Mouse (Mus musculus): ENCODE data around the gene Eid2b. TPM values are rescaled to one million over a fixed set of nuclear protein-coding genes. Genes with fewer than 3 reads are reported as not detected.
"Not testable (repeated sequence)": the region's sequence is repeated elsewhere in the genome, so short reads cannot be mapped to it uniquely, and the experiment has no call there.

The Eid2b gene
- polyA plus RNA-seq (2014; fragmentation: Nextera tagmentation; extraction: Ambion mirVana): 18.0 and 21.9 TPM in 2 replicates

DNA sequence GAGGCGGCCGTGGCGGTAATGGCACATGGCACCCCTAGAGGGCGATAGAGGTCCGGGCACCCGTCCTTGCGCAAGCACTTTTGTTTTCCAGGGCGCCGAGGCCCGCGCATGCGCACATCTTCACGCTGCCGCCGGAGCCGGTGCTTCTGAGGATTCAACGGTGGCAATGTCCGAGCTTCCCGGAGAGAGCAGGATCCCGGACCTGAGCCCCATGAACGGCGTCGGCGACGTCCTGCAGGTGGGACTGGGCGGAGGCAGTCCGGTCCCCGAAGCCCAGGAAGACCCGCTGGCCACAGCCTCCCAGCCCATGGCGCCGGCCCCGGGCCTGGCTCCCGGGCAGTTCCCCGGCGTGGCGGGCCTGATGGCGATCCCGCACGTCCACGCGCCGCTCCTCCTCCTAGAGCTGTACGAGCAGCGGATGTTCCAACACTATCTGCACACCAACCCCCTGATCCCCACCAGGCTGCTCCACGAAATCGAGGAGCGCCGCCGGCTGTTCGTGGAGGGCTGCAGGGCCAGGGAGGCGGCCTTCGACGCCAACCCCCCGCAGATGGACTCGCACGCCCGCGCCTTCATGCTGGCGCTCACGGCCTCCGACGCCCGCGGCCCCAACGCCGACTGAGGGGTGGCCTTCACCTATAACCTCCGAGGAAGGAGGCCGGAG, at the start of gene Eid2b:
Eid2b (plus strand) TSS at position 125 of the 664 bp plus-strand sequence.
- peak within 1 kb of the TSS; percentile 95 for H3K9ac ChIP-seq (ENCODE audit: low read length)
- H3K4me1 ChIP-seq (ENCODE audit: control insufficient read depth, insufficient read depth, low read length): peaks cover 3% of the 10 kb centered on the region; the same call in 1 of the 2 replicates
- no peaks in the 10 kb centered on the region for H3K9me3 ChIP-seq (ENCODE audit: control insufficient read depth, low read length)
- peak within 1 kb of the TSS; percentile 74 for H3K4me2 ChIP-seq
- DNase-seq (ENCODE audit: low spot score, missing footprints) (peak; percentile 100), ATAC-seq (ENCODE audit: low FRiP score) (peak; percentile 82)
- peak within 1 kb of the TSS; percentile 60; the same call in 1 of the 2 replicates for H3K27ac ChIP-seq (ENCODE audit: low read depth, low read length)
- no peaks in the 10 kb centered on the region for H3K27me3 ChIP-seq (ENCODE audit: control insufficient read depth, insufficient read depth, low read length)
- 3% methylated on average over 68 of the region's 68 CpGs for WGBS
- H3K36me3 ChIP-seq (ENCODE audit: control insufficient read depth, insufficient read depth, low read length): no peaks in the 10 kb centered on the region
- peak within 1 kb of the TSS; percentile 58 for H3K4me3 ChIP-seq (ENCODE audit: low read depth, low read length)

- not testable (repeated sequence) for H3K36me3 ChIP-seq (ENCODE audit: control insufficient read depth, insufficient read depth, low read length); H3K9ac ChIP-seq (ENCODE audit: low read length); H3K27ac ChIP-seq (ENCODE audit: low read depth, low read length); H3K4me1 ChIP-seq (ENCODE audit: control insufficient read depth, insufficient read depth, low read length); H3K27me3 ChIP-seq (ENCODE audit: control insufficient read depth, insufficient read depth, low read length); H3K9me3 ChIP-seq (ENCODE audit: control insufficient read depth, low read length); DNase-seq (ENCODE audit: low spot score, missing footprints); ATAC-seq (ENCODE audit: low FRiP score); H3K4me2 ChIP-seq; H3K4me3 ChIP-seq (ENCODE audit: low read depth, low read length)
- WGBS: 61% methylated on average over 2 of the region's 2 CpGs
Observed at GRCm38 (mm10) chr7:28243943-28244342, 33.6 kb upstream of the Eid2b start.

DNA sequence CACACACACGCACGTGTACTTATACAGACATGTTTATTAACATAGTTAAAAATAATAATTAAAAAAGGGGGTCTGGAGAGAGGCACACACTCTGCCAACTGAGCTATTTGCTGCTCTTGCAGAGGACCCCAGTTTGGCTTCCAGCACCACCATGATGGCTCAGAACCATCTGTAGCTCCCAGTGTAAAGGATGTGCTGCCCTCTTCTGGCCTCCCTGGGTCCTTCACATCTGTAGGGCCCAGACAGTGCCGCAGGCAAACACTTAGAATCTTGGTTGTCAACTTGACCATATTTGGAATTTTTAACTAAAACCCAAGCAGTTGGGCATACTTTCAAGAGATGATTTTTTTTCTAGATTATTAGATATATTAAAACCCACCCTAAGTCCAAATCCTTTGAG, 28.6 kb upstream of the Eid2b start:
- H3K4me1 ChIP-seq (ENCODE audit: control insufficient read depth, insufficient read depth, low read length): no peaks in the 10 kb centered on the region
- H3K27ac ChIP-seq (ENCODE audit: low read depth, low read length): no peak overlapping the region
- no peaks in the 10 kb centered on the region; the same call in 1 of the 2 replicates for H3K9me3 ChIP-seq (ENCODE audit: control insufficient read depth, low read length)
- H3K9ac ChIP-seq (ENCODE audit: low read length): no peak overlapping the region
- WGBS: 92% methylated on average over 3 of the region's 3 CpGs
- H3K4me3 ChIP-seq (ENCODE audit: low read depth, low read length): no peak overlapping the region
- no peak for ATAC-seq (ENCODE audit: low FRiP score)
- H3K36me3 ChIP-seq (ENCODE audit: control insufficient read depth, insufficient read depth, low read length): no peaks in the 10 kb centered on the region
- H3K4me2 ChIP-seq: no peak overlapping the region
- no peak for DNase-seq (ENCODE audit: low spot score, missing footprints)
- no peaks in the 10 kb centered on the region for H3K27me3 ChIP-seq (ENCODE audit: control insufficient read depth, insufficient read depth, low read length)

DNA sequence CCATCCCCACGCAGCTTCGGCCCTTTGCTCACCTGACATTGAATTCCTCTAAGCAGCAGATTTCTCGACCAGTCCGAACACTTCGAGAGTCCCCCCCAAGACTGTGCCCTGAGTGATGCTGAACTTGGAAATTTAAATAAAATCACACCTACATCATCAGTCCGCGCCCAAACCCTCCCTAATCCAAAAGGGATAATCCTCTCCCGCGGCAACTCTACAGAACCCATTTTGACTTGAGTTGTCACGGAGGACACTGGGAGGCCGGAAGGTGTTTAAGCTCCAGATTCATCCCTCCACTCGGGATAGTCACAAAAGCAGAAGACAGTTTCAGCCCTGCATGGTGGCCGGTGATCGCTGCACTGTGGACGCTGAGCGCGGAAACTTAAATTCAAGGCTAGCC, 25.6 kb upstream of the Eid2b start:
- no peak for DNase-seq (ENCODE audit: low spot score, missing footprints)
- Histone ChIP-seq H3K36me3 (ENCODE audit: control insufficient read depth, insufficient read depth, low read length) (no peaks in the 10 kb centered on the region), H3K27ac (ENCODE audit: low read depth, low read length) (no peak overlapping the region), H3K9me3 (ENCODE audit: control insufficient read depth, low read length) (peaks cover 2% of the 10 kb centered on the region; the same call in 1 of the 2 replicates), H3K4me2 (no peak overlapping the region), H3K9ac (ENCODE audit: low read length) (no peak overlapping the region), H3K27me3 (ENCODE audit: control insufficient read depth, insufficient read depth, low read length) (no peaks in the 10 kb centered on the region), H3K4me1 (ENCODE audit: control insufficient read depth, insufficient read depth, low read length) (no peaks in the 10 kb centered on the region), H3K4me3 (ENCODE audit: low read depth, low read length) (no peak overlapping the region)
- WGBS: 87% methylated on average over 17 of the region's 17 CpGs
- no peak for ATAC-seq (ENCODE audit: low FRiP score)

DNA sequence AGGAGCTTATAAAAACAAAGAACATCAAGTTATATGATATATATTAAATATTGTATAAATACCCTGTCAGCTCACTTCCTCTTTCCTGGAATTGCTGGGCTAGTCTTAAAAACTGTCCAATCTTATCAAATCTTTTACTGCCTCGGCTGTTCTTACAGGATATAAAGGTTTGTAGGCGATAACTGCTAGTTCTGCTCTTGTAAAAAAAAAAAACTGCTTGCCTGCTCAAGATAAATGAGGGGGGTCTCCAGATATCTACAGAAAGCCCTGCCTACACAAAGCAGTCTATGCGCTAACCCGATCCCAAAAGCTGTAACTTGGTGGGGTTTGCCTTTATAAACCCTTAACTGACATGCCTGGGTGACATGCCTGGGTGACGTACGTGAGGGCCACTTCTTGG, 22.9 kb upstream of the Eid2b start:
- no peak for ATAC-seq (ENCODE audit: low FRiP score)
- 89% methylated on average over 6 of the region's 6 CpGs for WGBS
- no peaks in the 10 kb centered on the region for H3K27me3 ChIP-seq (ENCODE audit: control insufficient read depth, insufficient read depth, low read length)

DNA sequence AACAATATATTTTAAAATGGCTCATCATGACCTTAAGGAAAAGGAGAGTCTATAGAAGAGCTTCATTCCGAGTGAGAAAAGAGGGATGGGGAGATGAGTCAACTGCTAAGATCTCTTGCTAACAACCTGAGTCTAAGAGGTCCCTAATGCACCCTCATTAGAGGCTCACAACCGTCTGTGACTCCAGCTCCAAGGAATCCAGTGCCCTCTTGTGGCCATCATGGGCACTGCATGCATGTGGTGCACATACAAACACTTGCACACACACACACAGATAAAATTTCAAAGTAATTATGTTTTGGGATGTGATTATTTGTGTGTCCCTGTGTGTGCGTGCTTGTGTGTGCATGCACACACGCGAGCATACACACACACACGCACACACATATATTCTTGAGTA, 22.1 kb upstream of the Eid2b start:
- Histone ChIP-seq H3K27ac (ENCODE audit: low read depth, low read length) (no peak overlapping the region), H3K9me3 (ENCODE audit: control insufficient read depth, low read length) (peaks cover 2% of the 10 kb centered on the region; the same call in 1 of the 2 replicates), H3K4me2 (no peak overlapping the region), H3K36me3 (ENCODE audit: control insufficient read depth, insufficient read depth, low read length) (no peaks in the 10 kb centered on the region), H3K4me3 (ENCODE audit: low read depth, low read length) (no peak overlapping the region), H3K4me1 (ENCODE audit: control insufficient read depth, insufficient read depth, low read length) (no peaks in the 10 kb centered on the region), H3K9ac (ENCODE audit: low read length) (no peak overlapping the region), H3K27me3 (ENCODE audit: control insufficient read depth, insufficient read depth, low read length) (no peaks in the 10 kb centered on the region)
- 82% methylated on average over 6 of the region's 6 CpGs for WGBS
- ATAC-seq (ENCODE audit: low FRiP score) (no peak), DNase-seq (ENCODE audit: low spot score, missing footprints) (peak; percentile 66)

More for the DNA sequence above, 22.9 kb upstream of the Eid2b start:
- DNase-seq (ENCODE audit: low spot score, missing footprints): no peak
- H3K27ac ChIP-seq (ENCODE audit: low read depth, low read length): no peak overlapping the region
- no peak overlapping the region for H3K4me2 ChIP-seq
- H3K36me3 ChIP-seq (ENCODE audit: control insufficient read depth, insufficient read depth, low read length): no peaks in the 10 kb centered on the region
- H3K4me1 ChIP-seq (ENCODE audit: control insufficient read depth, insufficient read depth, low read length): no peaks in the 10 kb centered on the region
- H3K9ac ChIP-seq (ENCODE audit: low read length): no peak overlapping the region
- no peak overlapping the region for H3K4me3 ChIP-seq (ENCODE audit: low read depth, low read length)
- peaks cover 2% of the 10 kb centered on the region; the same call in 1 of the 2 replicates for H3K9me3 ChIP-seq (ENCODE audit: control insufficient read depth, low read length)

DNA sequence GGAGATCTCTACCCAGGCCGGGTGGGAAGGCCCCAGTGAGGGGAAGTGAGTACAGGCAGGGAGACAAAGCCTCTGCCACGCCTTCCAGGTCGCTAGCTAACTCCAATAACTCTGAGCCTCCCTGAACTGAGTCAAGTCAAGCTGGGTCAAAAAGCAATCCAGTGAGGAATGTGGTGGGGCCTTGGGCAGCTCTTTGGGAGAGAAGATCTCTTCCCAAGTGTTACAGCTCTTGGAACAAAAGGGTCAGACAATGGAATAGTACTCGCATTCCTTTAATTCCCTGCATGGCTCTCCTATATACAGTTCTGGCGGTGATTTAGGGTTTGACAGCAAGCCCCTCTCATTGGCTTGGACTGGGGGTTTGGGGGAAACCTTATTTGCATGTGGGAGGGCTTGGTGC, 14.7 kb upstream of the Eid2b start:
- H3K4me2 ChIP-seq: no peak overlapping the region
- no peaks in the 10 kb centered on the region for H3K36me3 ChIP-seq (ENCODE audit: control insufficient read depth, insufficient read depth, low read length)
- no peak overlapping the region for H3K27ac ChIP-seq (ENCODE audit: low read depth, low read length)
- ATAC-seq (ENCODE audit: low FRiP score) (no peak), DNase-seq (ENCODE audit: low spot score, missing footprints) (no peak)
- H3K4me1 ChIP-seq (ENCODE audit: control insufficient read depth, insufficient read depth, low read length): no peaks in the 10 kb centered on the region
- no peaks in the 10 kb centered on the region for H3K27me3 ChIP-seq (ENCODE audit: control insufficient read depth, insufficient read depth, low read length)
- H3K4me3 ChIP-seq (ENCODE audit: low read depth, low read length): no peak overlapping the region
- WGBS: 48% methylated on average over 5 of the region's 5 CpGs
- no peaks in the 10 kb centered on the region for H3K9me3 ChIP-seq (ENCODE audit: control insufficient read depth, low read length)
- H3K9ac ChIP-seq (ENCODE audit: low read length): no peak overlapping the region

DNA sequence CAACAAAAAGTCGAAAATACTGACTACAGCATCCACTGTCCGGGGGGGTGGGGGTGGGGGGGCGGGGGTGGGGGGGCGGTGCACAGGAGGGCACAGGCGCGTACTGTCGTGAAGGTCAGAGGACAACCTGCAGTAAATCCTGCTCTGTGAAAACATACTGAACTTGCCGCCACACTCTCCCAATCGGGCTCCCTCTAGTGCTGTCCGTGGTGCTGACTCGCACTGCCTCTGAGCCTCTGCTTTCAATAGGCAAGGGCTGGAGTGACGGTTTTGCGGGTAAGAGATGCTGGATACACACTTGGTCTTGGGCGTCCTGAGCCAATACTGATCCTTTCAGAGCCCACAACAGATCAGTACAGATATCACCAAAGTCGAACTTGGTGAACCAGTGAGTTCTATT, 13.8 kb upstream of the Eid2b start:
- H3K36me3 ChIP-seq (ENCODE audit: control insufficient read depth, insufficient read depth, low read length): no peaks in the 10 kb centered on the region
- H3K4me3 ChIP-seq (ENCODE audit: low read depth, low read length): no peak overlapping the region
- H3K4me1 ChIP-seq (ENCODE audit: control insufficient read depth, insufficient read depth, low read length): 0 out of 2 replicates have a peak, but pooled peaks cover 5% of the 10 kb centered on the region
- no peak overlapping the region for H3K9ac ChIP-seq (ENCODE audit: low read length)
- no peaks in the 10 kb centered on the region for H3K27me3 ChIP-seq (ENCODE audit: control insufficient read depth, insufficient read depth, low read length)
- H3K4me2 ChIP-seq: no peak overlapping the region
- WGBS: 8% methylated on average over 15 of the region's 15 CpGs
- no peak for ATAC-seq (ENCODE audit: low FRiP score)
- DNase-seq (ENCODE audit: low spot score, missing footprints): peak; percentile 92
- no peaks in the 10 kb centered on the region for H3K9me3 ChIP-seq (ENCODE audit: control insufficient read depth, low read length)
- H3K27ac ChIP-seq (ENCODE audit: low read depth, low read length): no peak overlapping the region

DNA sequence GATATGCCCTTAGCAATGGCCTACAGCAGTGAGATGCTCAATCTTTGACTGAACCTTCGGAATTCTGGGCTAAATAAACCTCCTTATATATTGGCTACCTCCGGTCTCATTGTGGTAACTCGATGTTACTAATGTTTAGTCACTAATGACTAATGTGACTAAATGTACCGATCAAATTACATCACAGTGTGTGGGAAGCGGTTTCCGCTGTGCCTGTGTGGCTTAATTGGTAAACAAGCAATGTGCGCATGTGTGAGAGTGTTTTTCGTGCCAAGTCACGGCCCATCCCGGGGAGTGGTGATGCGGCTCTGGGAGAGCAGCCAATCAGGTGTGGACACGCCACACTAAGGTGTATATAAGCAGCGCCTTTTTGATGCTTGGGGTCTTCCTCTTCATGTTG, 12.1 kb upstream of the Eid2b start:
- H3K4me3 ChIP-seq (ENCODE audit: low read depth, low read length): no peak overlapping the region
- no peaks in the 10 kb centered on the region; the same call in 1 of the 2 replicates for H3K9me3 ChIP-seq (ENCODE audit: control insufficient read depth, low read length)
- H3K36me3 ChIP-seq (ENCODE audit: control insufficient read depth, insufficient read depth, low read length): peaks cover 3% of the 10 kb centered on the region; the same call in 1 of the 2 replicates
- DNase-seq (ENCODE audit: low spot score, missing footprints) (no peak), ATAC-seq (ENCODE audit: low FRiP score) (no peak)
- H3K27ac ChIP-seq (ENCODE audit: low read depth, low read length): no peak overlapping the region
- 0 out of 2 replicates have a peak, but pooled peaks cover 6% of the 10 kb centered on the region for H3K4me1 ChIP-seq (ENCODE audit: control insufficient read depth, insufficient read depth, low read length)
- whole genome bisulfite sequencing: 93% methylated on average over 13 of the region's 13 CpGs
- no peak overlapping the region for H3K9ac ChIP-seq (ENCODE audit: low read length)
- H3K4me2 ChIP-seq: no peak overlapping the region
- no peaks in the 10 kb centered on the region for H3K27me3 ChIP-seq (ENCODE audit: control insufficient read depth, insufficient read depth, low read length)
